Mouse (Mus musculus): ENCODE measurements around the gene Map3k3. TPM values are rescaled to one million over a fixed set of nuclear protein-coding genes. Genes with fewer than 3 reads are reported as not detected.
"Not testable (repeated sequence)": the region's sequence is repeated elsewhere in the genome, so short reads cannot be mapped to it uniquely, and the experiment has no call there.

The Map3k3 gene
- polyA plus RNA-seq, 1 experiment from 2014 or later, result 25.7 TPM

GRCm38 (mm10) chr11:106065923-106066571, 18.4 kb upstream of the Map3k3 start, which contains the start of gene Taco1:
TSS of gene Taco1 (plus strand) at chr11:106066061.
- Histone ChIP-seq H3K9me3 (ENCODE audit: control insufficient read depth, low read length) (no peaks in the 10 kb centered on the region), H3K9ac (ENCODE audit: low read depth, low read length) (peak within 1 kb of the TSS; percentile 86), H3K4me1 (ENCODE audit: control insufficient read depth, insufficient read depth, low read length) (0 out of 2 replicates have a peak, but pooled peaks cover 6% of the 10 kb centered on the region), H3K4me2 (replicated peaks; ENCODE audit: low read depth, low read length) (peak within 1 kb of the TSS; percentile 90), H3K36me3 (ENCODE audit: control insufficient read depth, insufficient read depth, low read length) (peaks cover 9% of the 10 kb centered on the region), H3K4me3 (ENCODE audit: low read length) (peak within 1 kb of the TSS; percentile 91), H3K27ac (ENCODE audit: low read depth, low read length) (peak within 1 kb of the TSS; percentile 88), H3K27me3 (ENCODE audit: control insufficient read depth, insufficient read depth, low read length) (no peaks in the 10 kb centered on the region)
- under 1% methylated on average over 49 of the region's 49 CpGs for WGBS
- peak; percentile 96 for ATAC-seq (ENCODE audit: low FRiP score, low TSS enrichment)

GRCm38 (mm10) chr11:106066616-106067015, 17.8 kb upstream of the Map3k3 start:
- Histone ChIP-seq H3K4me2 (replicated peaks; ENCODE audit: low read depth, low read length) (peak overlapping the region; percentile 90), H3K9ac (ENCODE audit: low read depth, low read length) (peak overlapping the region; percentile 86), H3K27ac (ENCODE audit: low read depth, low read length) (peak overlapping the region; percentile 88; the same call in 1 of the 2 replicates), H3K4me3 (ENCODE audit: low read length) (peak overlapping the region; percentile 91)
- H3K27me3 ChIP-seq (ENCODE audit: control insufficient read depth, insufficient read depth, low read length); H3K36me3 ChIP-seq (ENCODE audit: control insufficient read depth, insufficient read depth, low read length); H3K9me3 ChIP-seq (ENCODE audit: control insufficient read depth, low read length); H3K4me1 ChIP-seq (ENCODE audit: control insufficient read depth, insufficient read depth, low read length); ATAC-seq (ENCODE audit: low FRiP score, low TSS enrichment): not testable (repeated sequence)
- WGBS, result 19% methylated on average over 23 of the region's 23 CpGs

- Histone ChIP-seq H3K9ac (ENCODE audit: low read depth, low read length) (no peak overlapping the region), H3K27ac (ENCODE audit: low read depth, low read length) (no peak overlapping the region), H3K9me3 (ENCODE audit: control insufficient read depth, low read length) (no peaks in the 10 kb centered on the region), H3K4me2 (replicated peaks; ENCODE audit: low read depth, low read length) (no peak overlapping the region), H3K4me1 (ENCODE audit: control insufficient read depth, insufficient read depth, low read length) (no peaks in the 10 kb centered on the region), H3K4me3 (ENCODE audit: low read length) (no peak overlapping the region), H3K36me3 (ENCODE audit: control insufficient read depth, insufficient read depth, low read length) (peaks cover 31% of the 10 kb centered on the region), H3K27me3 (ENCODE audit: control insufficient read depth, insufficient read depth, low read length) (no peaks in the 10 kb centered on the region)
- ATAC-seq (ENCODE audit: low FRiP score, low TSS enrichment), result no peak
- WGBS, result 86% methylated on average over 3 of the region's 3 CpGs
Observed at GRCm38 (mm10) chr11:106073774-106074173, 10.6 kb upstream of the Map3k3 start.

- Histone ChIP-seq H3K4me1 (ENCODE audit: control insufficient read depth, insufficient read depth, low read length) (no peaks in the 10 kb centered on the region), H3K4me2 (replicated peaks; ENCODE audit: low read depth, low read length) (no peak overlapping the region), H3K9me3 (ENCODE audit: control insufficient read depth, low read length) (no peaks in the 10 kb centered on the region), H3K9ac (ENCODE audit: low read depth, low read length) (no peak overlapping the region), H3K36me3 (ENCODE audit: control insufficient read depth, insufficient read depth, low read length) (peaks cover 21% of the 10 kb centered on the region), H3K4me3 (ENCODE audit: low read length) (no peak overlapping the region), H3K27ac (ENCODE audit: low read depth, low read length) (no peak overlapping the region), H3K27me3 (ENCODE audit: control insufficient read depth, insufficient read depth, low read length) (no peaks in the 10 kb centered on the region)
- ATAC-seq (ENCODE audit: low FRiP score, low TSS enrichment), result 0 out of 2 replicates have a peak, but pooled peaks have one; percentile 20
- 1% methylated on average over 4 of the region's 4 CpGs for WGBS
Observed at GRCm38 (mm10) chr11:106076321-106076720, 8.1 kb upstream of the Map3k3 start.

GRCm38 (mm10) chr11:106084911-106085561, 623 bp downstream of the Map3k3 start:
- H3K9me3 ChIP-seq (ENCODE audit: control insufficient read depth, low read length), result no peaks in the 10 kb centered on the region
- no peaks in the 10 kb centered on the region for H3K36me3 ChIP-seq (ENCODE audit: control insufficient read depth, insufficient read depth, low read length)
- no peaks in the 10 kb centered on the region for H3K27me3 ChIP-seq (ENCODE audit: control insufficient read depth, insufficient read depth, low read length)
- peak; percentile 71 for ATAC-seq (ENCODE audit: low FRiP score, low TSS enrichment)
- peak overlapping the region; percentile 93 for H3K4me3 ChIP-seq (ENCODE audit: low read length)
- WGBS, result under 1% methylated on average over 37 of the region's 61 CpGs
- H3K9ac ChIP-seq (ENCODE audit: low read depth, low read length), result peak overlapping the region; percentile 96
- peak overlapping the region; percentile 59 for H3K4me2 ChIP-seq (replicated peaks; ENCODE audit: low read depth, low read length)
- peak overlapping the region; percentile 98 for H3K27ac ChIP-seq (ENCODE audit: low read depth, low read length)
- peaks cover 10% of the 10 kb centered on the region; the same call in 1 of the 2 replicates for H3K4me1 ChIP-seq (ENCODE audit: control insufficient read depth, insufficient read depth, low read length)

- no peaks in the 10 kb centered on the region for H3K9me3 ChIP-seq (ENCODE audit: control insufficient read depth, low read length)
- H3K4me2 ChIP-seq (replicated peaks; ENCODE audit: low read depth, low read length), result no peak overlapping the region
- ATAC-seq (ENCODE audit: low FRiP score, low TSS enrichment), result no peak
- H3K4me1 ChIP-seq (ENCODE audit: control insufficient read depth, insufficient read depth, low read length), result no peaks in the 10 kb centered on the region
- no peak overlapping the region for H3K9ac ChIP-seq (ENCODE audit: low read depth, low read length)
- H3K4me3 ChIP-seq (ENCODE audit: low read length), result no peak overlapping the region
- WGBS, result 68% methylated on average over 1 of the region's 1 CpGs
- H3K27ac ChIP-seq (ENCODE audit: low read depth, low read length), result no peak overlapping the region
- H3K27me3 ChIP-seq (ENCODE audit: control insufficient read depth, insufficient read depth, low read length), result no peaks in the 10 kb centered on the region
- H3K36me3 ChIP-seq (ENCODE audit: control insufficient read depth, insufficient read depth, low read length), result peaks cover 13% of the 10 kb centered on the region; the same call in 1 of the 2 replicates
Observed at GRCm38 (mm10) chr11:106098223-106098622, 13.8 kb downstream of the Map3k3 start.

- Histone ChIP-seq H3K36me3 (ENCODE audit: control insufficient read depth, insufficient read depth, low read length) (peaks cover 8% of the 10 kb centered on the region; the same call in 1 of the 2 replicates), H3K4me2 (replicated peaks; ENCODE audit: low read depth, low read length) (no peak overlapping the region), H3K4me3 (ENCODE audit: low read length) (no peak overlapping the region), H3K4me1 (ENCODE audit: control insufficient read depth, insufficient read depth, low read length) (no peaks in the 10 kb centered on the region), H3K9ac (ENCODE audit: low read depth, low read length) (no peak overlapping the region), H3K9me3 (ENCODE audit: control insufficient read depth, low read length) (no peaks in the 10 kb centered on the region), H3K27ac (ENCODE audit: low read depth, low read length) (no peak overlapping the region), H3K27me3 (ENCODE audit: control insufficient read depth, insufficient read depth, low read length) (no peaks in the 10 kb centered on the region)
- WGBS, result 89% methylated on average over 3 of the region's 3 CpGs
- ATAC-seq (ENCODE audit: low FRiP score, low TSS enrichment), result no peak
Observed at GRCm38 (mm10) chr11:106102866-106103265, 18.5 kb downstream of the Map3k3 start.

- Histone ChIP-seq H3K4me3 (ENCODE audit: low read length) (no peak overlapping the region), H3K9ac (ENCODE audit: low read depth, low read length) (no peak overlapping the region), H3K27me3 (ENCODE audit: control insufficient read depth, insufficient read depth, low read length) (no peaks in the 10 kb centered on the region), H3K9me3 (ENCODE audit: control insufficient read depth, low read length) (no peaks in the 10 kb centered on the region), H3K4me2 (replicated peaks; ENCODE audit: low read depth, low read length) (no peak overlapping the region), H3K4me1 (ENCODE audit: control insufficient read depth, insufficient read depth, low read length) (no peaks in the 10 kb centered on the region), H3K27ac (ENCODE audit: low read depth, low read length) (no peak overlapping the region), H3K36me3 (ENCODE audit: control insufficient read depth, insufficient read depth, low read length) (peaks cover 5% of the 10 kb centered on the region; the same call in 1 of the 2 replicates)
- ATAC-seq (ENCODE audit: low FRiP score, low TSS enrichment), result no peak
- WGBS, result 81% methylated on average over 7 of the region's 8 CpGs
Observed at GRCm38 (mm10) chr11:106106047-106106587, 21.7 kb downstream of the Map3k3 start.

GRCm38 (mm10) chr11:106111688-106112087, 27.3 kb downstream of the Map3k3 start:
- no peak for ATAC-seq (ENCODE audit: low FRiP score, low TSS enrichment)
- Histone ChIP-seq H3K36me3 (ENCODE audit: control insufficient read depth, insufficient read depth, low read length) (peaks cover 24% of the 10 kb centered on the region), H3K4me2 (replicated peaks; ENCODE audit: low read depth, low read length) (no peak overlapping the region), H3K27ac (ENCODE audit: low read depth, low read length) (no peak overlapping the region), H3K9ac (ENCODE audit: low read depth, low read length) (no peak overlapping the region), H3K27me3 (ENCODE audit: control insufficient read depth, insufficient read depth, low read length) (no peaks in the 10 kb centered on the region), H3K9me3 (ENCODE audit: control insufficient read depth, low read length) (no peaks in the 10 kb centered on the region), H3K4me3 (ENCODE audit: low read length) (no peak overlapping the region), H3K4me1 (ENCODE audit: control insufficient read depth, insufficient read depth, low read length) (no peaks in the 10 kb centered on the region)
